Mouse (Mus musculus) heart, embryonic 15.5 days (tissue): ENCODE measurements at regions not wholly inside any gene's neighbourhood (a gene's known extent, or its start where the extent isn't known, plus 50 kb on each side); places are given as distances from the start of the nearest gene placed in this dataset.

Source experiments
- ATAC-seq: fragments of 200-750 bp; cut with Nextera tagmentation; replicated peaks from 2 replicates; pipeline ENCODE4 v1.8.0; 2017; ENCODE audit warnings: low read depth, moderate TSS enrichment; ENCODE audit not compliant: insufficient number of reproducible peaks, insufficient read depth, low FRiP score
- H3K27ac ChIP-seq: fragments of 300-500 bp; sonication (generic); 2 replicates; pipeline ENCODE4 v1.5.1; 2015; ENCODE audit warnings: mild to moderate bottlenecking, inconsistent platforms
- H3K27me3 ChIP-seq: fragments of 300-500 bp; sonication (generic); 2 replicates; pipeline ENCODE4 v1.6.1; 2015; ENCODE audit warnings: inconsistent platforms
- H3K36me3 ChIP-seq: fragments of 300-500 bp; sonication (generic); 2 replicates; pipeline ENCODE4 v1.6.1; 2015; ENCODE audit warnings: mild to moderate bottlenecking, inconsistent platforms
- H3K4me1 ChIP-seq: fragments of 300-500 bp; sonication (generic); replicated peaks from 2 replicates; pipeline ENCODE4 v1.6.1; 2015; ENCODE audit warnings: inconsistent platforms
- H3K4me2 ChIP-seq: fragments of 300-500 bp; sonication (generic); 2 replicates; pipeline ENCODE4 v1.6.1; 2015; ENCODE audit warnings: inconsistent platforms, mild to moderate bottlenecking, moderate library complexity
- H3K4me3 ChIP-seq: fragments of 300-500 bp; sonication (generic); 2 replicates; pipeline ENCODE4 v1.5.1; 2015; ENCODE audit warnings: mild to moderate bottlenecking, inconsistent platforms
- H3K9ac ChIP-seq: fragments of 300-500 bp; sonication (generic); 2 replicates; pipeline ENCODE4 v1.6.1; 2015; ENCODE audit warnings: mild to moderate bottlenecking, inconsistent platforms
- H3K9me3 ChIP-seq: fragments of 300-500 bp; sonication (generic); replicated peaks from 2 replicates; pipeline ENCODE4 v1.6.1; 2016; ENCODE audit warnings: inconsistent platforms
- WGBS: fragments of 180-500 bp; shearing (Covaris S2); methylation state at CpG from one replicate; pipeline ENCODE4 v1.1.7; 2015; ENCODE audit warnings: mixed read lengths; 5-methylcytosine and 5-hydroxymethylcytosine counted together

DNA sequence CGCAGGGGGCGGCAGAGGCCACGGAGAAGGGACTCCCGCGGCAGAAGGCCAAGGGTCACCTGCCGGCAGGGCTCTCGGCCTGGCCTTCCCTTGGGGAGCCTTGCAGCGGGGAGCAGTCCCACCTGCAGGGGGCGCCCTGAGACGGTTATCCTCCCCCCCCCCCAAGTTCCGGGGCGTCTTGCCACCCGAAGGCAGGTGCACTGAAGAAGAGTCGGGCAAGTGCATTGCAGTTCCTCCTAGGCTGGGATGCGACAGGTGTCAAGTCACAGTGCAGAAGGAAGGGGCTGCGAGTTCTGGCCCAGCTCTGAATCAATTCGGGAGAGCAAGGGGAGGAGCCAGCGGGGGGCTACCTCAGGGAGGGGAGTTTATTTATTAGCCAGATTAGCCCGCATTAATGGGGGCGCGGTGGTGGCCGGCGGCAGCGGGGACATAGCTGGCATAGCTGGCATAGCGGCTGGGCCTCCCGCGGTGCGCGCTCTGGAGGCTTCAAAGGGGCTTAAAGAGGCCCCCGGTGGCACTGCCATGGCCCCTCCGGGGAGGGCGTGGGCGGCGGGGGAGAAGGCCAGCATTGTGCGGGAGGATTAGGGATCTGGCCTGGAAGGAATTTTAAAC, 71.9 kb upstream of the 1600014C23Rik start:
- Histone ChIP-seq H3K4me1 (peaks cover 45% of the 10 kb centered on the region), H3K27ac (no peak overlapping the region), H3K9me3 (no peaks in the 10 kb centered on the region), H3K27me3 (peaks cover 72% of the 10 kb centered on the region), H3K36me3 (no peaks in the 10 kb centered on the region), H3K9ac (no peak overlapping the region), H3K4me3 (peak overlapping the region; percentile 13; the same call in 1 of the 2 replicates), H3K4me2 (peak overlapping the region; percentile 31; the same call in 1 of the 2 replicates)
- ATAC-seq: no peak
- WGBS: 10% methylated on average over 34 of the region's 35 CpGs

DNA sequence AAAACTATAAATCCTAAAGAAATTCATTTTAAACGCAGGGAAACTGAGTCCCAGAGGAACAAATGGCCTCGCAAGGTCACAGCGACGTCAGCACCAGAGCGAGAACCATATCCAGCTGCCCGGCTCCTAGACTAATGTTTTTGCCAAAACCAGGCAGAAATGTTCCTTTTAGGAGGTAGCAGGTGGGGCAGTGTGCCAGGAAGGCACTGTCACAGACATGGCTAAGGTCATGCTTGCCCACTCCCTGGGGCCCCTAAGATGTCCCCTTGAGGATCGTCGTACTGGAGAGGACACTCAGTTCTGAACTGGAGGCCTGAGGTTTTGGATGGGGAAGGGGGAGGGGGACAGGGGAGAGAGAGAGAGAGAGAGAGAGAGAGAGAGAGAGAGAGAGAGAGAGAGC, 69.7 kb upstream of the 1600014C23Rik start:
- no peak overlapping the region for H3K27ac ChIP-seq
- H3K9me3 ChIP-seq: no peaks in the 10 kb centered on the region
- ATAC-seq: no peak
- WGBS: 84% methylated on average over 8 of the region's 8 CpGs
- peaks cover 79% of the 10 kb centered on the region for H3K27me3 ChIP-seq
- no peaks in the 10 kb centered on the region for H3K36me3 ChIP-seq
- no peak overlapping the region for H3K4me2 ChIP-seq
- peaks cover 52% of the 10 kb centered on the region for H3K4me1 ChIP-seq
- no peak overlapping the region for H3K4me3 ChIP-seq
- H3K9ac ChIP-seq: no peak overlapping the region

DNA sequence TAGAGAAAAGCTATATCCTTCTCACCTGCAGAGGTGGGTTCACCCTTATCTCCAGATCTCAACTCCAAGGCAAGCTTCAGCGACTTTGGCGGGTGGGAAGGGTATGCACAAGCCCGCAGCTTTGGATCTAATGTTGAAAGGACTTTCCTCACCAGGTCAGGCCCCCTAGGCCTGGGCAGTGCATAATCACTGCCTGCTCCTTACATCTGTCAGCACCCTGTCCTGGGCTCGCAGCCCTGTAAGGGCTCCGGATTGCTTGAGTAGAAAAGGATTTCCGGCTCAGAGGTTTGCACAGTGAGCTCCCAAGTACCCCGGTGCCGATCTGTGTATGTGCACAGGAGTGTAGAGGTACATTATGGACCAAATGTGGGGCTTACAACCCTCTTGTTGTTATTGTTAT, 68.8 kb upstream of the 1600014C23Rik start:
- H3K9me3 ChIP-seq: no peaks in the 10 kb centered on the region
- WGBS: 31% methylated on average over 8 of the region's 8 CpGs
- peaks cover 49% of the 10 kb centered on the region for H3K4me1 ChIP-seq
- ATAC-seq: peak; percentile 74; the same call in 1 of the 2 replicates
- no peak overlapping the region for H3K9ac ChIP-seq
- H3K4me2 ChIP-seq: 0 out of 2 replicates have a peak overlapping the region, but pooled peaks have one; percentile 19
- peak overlapping the region; percentile 51 for H3K27ac ChIP-seq
- H3K36me3 ChIP-seq: no peaks in the 10 kb centered on the region
- no peak overlapping the region for H3K4me3 ChIP-seq
- H3K27me3 ChIP-seq: peaks cover 77% of the 10 kb centered on the region

DNA sequence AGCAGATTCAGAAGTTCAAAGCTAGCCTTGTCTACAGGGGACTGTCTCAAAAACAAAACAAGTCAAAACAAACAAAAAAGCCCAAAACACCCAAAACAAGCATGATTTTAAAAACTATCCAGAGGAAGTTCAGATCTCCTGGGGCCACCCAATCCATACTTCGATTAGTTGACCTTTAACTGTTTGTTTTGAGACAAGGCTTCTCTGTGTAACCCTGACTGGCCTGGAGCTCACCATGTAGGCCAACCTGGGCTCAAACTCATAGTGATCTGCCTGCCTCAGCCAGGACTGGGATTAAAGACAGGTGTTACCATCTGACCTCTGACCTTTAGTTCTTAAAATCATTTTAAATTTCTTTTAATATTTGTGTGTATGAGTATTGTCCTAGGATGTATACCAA, 66.1 kb upstream of the 1600014C23Rik start:
- Histone ChIP-seq H3K9me3 (no peaks in the 10 kb centered on the region), H3K4me1 (peaks cover 32% of the 10 kb centered on the region), H3K4me2 (no peak overlapping the region), H3K4me3 (no peak overlapping the region), H3K27ac (no peak overlapping the region), H3K27me3 (peaks cover 71% of the 10 kb centered on the region), H3K36me3 (no peaks in the 10 kb centered on the region), H3K9ac (no peak overlapping the region)
- 88% methylated on average over 1 of the region's 1 CpGs for WGBS
- ATAC-seq: no peak

DNA sequence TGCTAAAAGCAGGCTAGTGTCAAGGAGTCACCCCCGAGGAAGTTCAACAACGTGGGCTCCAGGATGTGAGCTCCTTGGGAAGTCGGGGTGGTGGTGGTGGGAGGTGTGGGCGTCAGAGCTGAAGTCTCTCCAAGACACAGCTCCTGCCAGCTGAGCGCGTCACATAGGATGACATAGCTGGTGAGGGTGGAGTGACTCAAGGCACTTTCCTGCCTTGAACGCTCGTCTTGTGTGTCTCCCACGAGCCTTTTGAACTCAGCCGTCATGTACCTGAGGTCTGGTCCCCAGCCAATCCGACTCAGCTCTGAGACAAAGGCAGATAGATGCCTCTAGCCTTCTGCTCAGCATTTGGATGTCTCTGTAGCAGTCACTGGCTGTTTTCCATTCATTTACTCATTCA, 65.4 kb upstream of the 1600014C23Rik start:
- peaks cover 30% of the 10 kb centered on the region for H3K4me1 ChIP-seq
- no peak overlapping the region for H3K4me3 ChIP-seq
- WGBS: 57% methylated on average over 11 of the region's 11 CpGs
- H3K27me3 ChIP-seq: peaks cover 64% of the 10 kb centered on the region
- ATAC-seq: no peak
- H3K36me3 ChIP-seq: no peaks in the 10 kb centered on the region
- no peak overlapping the region for H3K9ac ChIP-seq
- H3K27ac ChIP-seq: no peak overlapping the region
- H3K4me2 ChIP-seq: no peak overlapping the region
- no peaks in the 10 kb centered on the region for H3K9me3 ChIP-seq

DNA sequence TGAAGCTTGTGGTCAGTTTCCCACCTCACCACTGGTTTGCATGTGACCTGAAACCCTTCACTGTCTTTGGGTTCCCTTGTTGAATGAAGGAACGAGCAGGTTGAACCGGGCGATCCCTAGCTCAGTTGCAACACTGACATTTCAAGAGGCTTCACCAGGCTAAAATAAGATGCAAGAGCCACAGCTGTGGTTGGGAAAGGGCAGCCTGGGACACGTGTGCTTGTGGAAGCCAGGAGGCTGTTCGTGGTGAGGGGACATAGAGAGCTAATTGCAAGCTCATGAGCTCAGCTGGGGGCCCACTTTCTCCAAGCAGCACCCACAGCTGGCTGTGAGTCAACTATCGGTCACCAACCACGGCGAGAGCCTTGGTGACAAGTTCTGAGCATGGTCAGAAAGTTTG, 64.8 kb upstream of the 1600014C23Rik start:
- Histone ChIP-seq H3K9me3 (no peaks in the 10 kb centered on the region), H3K27me3 (peaks cover 58% of the 10 kb centered on the region), H3K9ac (no peak overlapping the region), H3K4me1 (peaks cover 25% of the 10 kb centered on the region), H3K36me3 (no peaks in the 10 kb centered on the region), H3K4me2 (no peak overlapping the region), H3K4me3 (no peak overlapping the region), H3K27ac (no peak overlapping the region)
- no peak for ATAC-seq
- 52% methylated on average over 8 of the region's 8 CpGs for WGBS

DNA sequence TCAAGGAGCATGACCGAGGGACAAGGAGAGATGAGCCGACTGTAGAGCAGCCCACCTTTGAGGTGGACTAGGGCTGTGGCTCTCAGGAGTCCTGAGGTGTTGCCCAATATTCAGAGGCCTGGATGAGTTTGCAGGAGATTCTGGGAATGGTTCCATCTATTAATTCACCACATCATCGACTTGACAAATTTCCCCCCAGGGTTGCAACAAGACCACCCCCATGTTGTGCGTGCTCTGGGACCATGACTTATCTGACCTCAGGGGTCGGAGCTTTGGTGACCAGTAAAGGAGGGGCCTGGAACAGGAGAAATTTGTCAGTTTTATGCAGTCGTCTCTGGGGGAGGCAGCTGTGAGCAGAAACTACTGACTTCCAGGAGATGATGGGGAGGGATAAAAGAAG, 63.5 kb upstream of the 1600014C23Rik start:
- no peak overlapping the region for H3K4me2 ChIP-seq
- H3K36me3 ChIP-seq: no peaks in the 10 kb centered on the region
- H3K27ac ChIP-seq: no peak overlapping the region
- 71% methylated on average over 6 of the region's 6 CpGs for WGBS
- no peak for ATAC-seq
- H3K27me3 ChIP-seq: peaks cover 60% of the 10 kb centered on the region
- no peak overlapping the region for H3K4me3 ChIP-seq
- H3K9me3 ChIP-seq: no peaks in the 10 kb centered on the region
- H3K9ac ChIP-seq: no peak overlapping the region
- peaks cover 13% of the 10 kb centered on the region for H3K4me1 ChIP-seq

DNA sequence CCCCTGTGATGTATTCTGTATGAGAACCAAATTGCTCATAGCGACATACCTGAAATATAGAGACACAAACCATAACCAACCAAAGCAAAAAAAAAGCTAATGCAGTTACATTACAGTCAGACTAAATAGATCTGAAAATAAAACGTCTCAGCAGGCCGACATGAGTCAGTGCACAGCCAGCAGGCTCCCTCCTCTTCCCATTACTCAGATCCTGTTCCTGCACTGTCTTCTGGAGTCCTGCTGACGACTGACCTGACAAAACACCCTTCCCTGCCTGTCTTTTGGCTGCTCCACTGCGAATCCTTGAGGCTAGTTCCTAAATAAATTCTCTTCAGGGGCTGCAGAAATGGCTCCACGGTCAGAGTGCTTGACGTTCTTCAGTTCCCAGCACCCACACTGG, 61.3 kb upstream of the 1600014C23Rik start:
- Histone ChIP-seq H3K27me3 (peaks cover 47% of the 10 kb centered on the region), H3K9me3 (no peaks in the 10 kb centered on the region), H3K4me1 (peaks cover 7% of the 10 kb centered on the region), H3K27ac (no peak overlapping the region), H3K9ac (no peak overlapping the region), H3K36me3 (no peaks in the 10 kb centered on the region), H3K4me2 (no peak overlapping the region), H3K4me3 (no peak overlapping the region)
- ATAC-seq: no peak
- WGBS: 74% methylated on average over 7 of the region's 7 CpGs

DNA sequence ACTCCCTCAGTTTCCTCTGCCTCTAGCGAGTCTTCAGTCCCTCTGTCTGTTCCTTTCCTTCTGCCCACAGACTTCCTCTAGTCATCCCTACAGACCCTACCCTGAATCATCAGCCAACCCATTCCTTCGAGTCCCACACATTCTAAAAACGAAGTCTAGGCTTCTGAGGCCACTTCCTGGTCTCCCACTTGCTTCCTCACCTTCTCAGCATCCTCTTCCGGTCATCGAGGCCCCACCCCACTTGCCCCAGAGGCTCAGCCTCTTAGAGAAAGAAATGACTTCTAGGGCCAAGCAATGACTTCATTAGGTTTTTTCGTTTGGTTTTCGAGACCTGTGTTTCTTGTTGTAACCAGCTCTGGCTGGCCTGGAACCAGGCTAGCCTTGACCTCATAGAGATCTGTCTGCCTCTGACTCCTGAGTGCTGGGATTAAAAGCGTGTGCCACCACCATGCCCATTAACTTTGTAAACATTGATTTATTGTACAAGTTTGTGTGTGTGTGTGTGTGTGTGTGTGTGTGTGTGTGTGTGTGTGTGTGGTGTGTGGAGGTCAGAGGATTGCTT, 57.4 kb upstream of the 1600014C23Rik start:
- Histone ChIP-seq H3K9ac (no peak overlapping the region), H3K9me3 (no peaks in the 10 kb centered on the region), H3K36me3 (no peaks in the 10 kb centered on the region), H3K4me2 (no peak overlapping the region), H3K4me3 (no peak overlapping the region), H3K27me3 (peaks cover 33% of the 10 kb centered on the region), H3K27ac (no peak overlapping the region), H3K4me1 (no peaks in the 10 kb centered on the region)
- WGBS: 64% methylated on average over 8 of the region's 8 CpGs
- no peak for ATAC-seq

DNA sequence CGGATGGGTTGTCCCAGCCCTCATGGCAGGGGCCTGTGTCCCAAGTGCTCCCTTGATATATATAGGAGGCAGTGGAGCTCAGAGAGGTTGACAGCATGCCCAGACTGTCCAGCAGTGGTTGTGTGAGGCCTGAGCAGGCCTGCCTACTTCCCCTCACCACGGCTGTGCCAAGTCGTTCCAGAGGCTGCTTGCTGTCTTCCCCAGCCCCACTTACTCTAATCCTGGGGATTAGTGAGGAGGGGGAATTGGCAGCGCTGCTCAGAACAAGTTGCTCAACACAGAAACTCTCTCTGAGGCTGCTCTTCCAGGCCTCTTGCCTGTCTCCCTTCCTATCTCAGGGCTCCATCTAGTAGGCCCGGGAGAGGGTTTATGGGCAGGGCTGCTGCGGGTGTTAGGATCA, 56.1 kb upstream of the 1600014C23Rik start:
- ATAC-seq: no peak
- no peak overlapping the region for H3K9ac ChIP-seq

DNA sequence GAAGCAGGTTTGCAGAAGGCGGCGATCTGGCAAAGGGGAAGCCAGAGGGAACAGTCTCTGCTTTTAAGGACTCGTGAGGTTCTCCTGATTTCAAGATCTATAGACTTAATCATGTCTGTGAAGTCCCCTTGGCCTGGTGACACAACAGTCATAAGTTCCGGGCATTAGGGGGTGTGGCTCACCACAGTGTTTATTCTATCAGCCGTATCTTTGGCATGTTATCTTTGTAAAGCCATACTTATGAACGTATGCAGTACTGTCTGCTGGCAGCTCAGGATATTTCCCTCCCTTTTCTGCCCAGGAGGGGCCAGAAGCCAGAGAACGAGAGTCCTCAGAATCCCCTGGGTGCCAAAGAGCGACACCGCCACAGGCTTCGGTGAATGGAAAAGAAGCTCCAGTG, 51.3 kb upstream of the 1600014C23Rik start:
- H3K4me2 ChIP-seq: no peak overlapping the region
- H3K27me3 ChIP-seq: peaks cover 33% of the 10 kb centered on the region
- H3K27ac ChIP-seq: no peak overlapping the region
- WGBS: 63% methylated on average over 10 of the region's 10 CpGs
- no peak overlapping the region for H3K4me3 ChIP-seq
- H3K9me3 ChIP-seq: no peaks in the 10 kb centered on the region
- no peaks in the 10 kb centered on the region for H3K36me3 ChIP-seq
- H3K4me1 ChIP-seq: no peaks in the 10 kb centered on the region
- ATAC-seq: no peak
- no peak overlapping the region for H3K9ac ChIP-seq

More for the DNA sequence above, 56.1 kb upstream of the 1600014C23Rik start:
- no peak overlapping the region for H3K4me3 ChIP-seq
- peaks cover 28% of the 10 kb centered on the region for H3K27me3 ChIP-seq
- H3K4me1 ChIP-seq: no peaks in the 10 kb centered on the region
- H3K4me2 ChIP-seq: no peak overlapping the region
- WGBS: 49% methylated on average over 6 of the region's 6 CpGs
- no peaks in the 10 kb centered on the region for H3K9me3 ChIP-seq
- H3K36me3 ChIP-seq: no peaks in the 10 kb centered on the region
- no peak overlapping the region for H3K27ac ChIP-seq

DNA sequence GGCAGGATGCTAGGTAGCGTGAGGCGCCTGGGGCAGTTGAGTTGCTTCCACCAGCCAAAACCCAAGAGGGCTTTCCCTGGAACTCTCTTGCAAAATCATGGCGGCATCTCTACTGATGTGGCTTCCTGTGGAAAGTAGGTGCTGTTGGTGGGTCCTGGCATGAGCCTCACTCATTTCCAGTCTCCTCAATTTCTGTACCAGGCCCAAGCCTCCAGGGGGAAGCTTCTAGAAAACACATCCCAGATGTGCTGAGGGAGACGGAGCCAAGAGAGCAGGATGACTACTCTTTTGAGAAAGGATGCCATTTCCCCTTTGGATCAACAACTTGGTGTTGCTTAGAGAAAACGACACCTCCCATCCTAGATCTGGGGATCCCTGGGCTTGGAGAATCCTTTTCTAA, 50.9 kb upstream of the 1600014C23Rik start:
- H3K27ac ChIP-seq: no peak overlapping the region
- H3K27me3 ChIP-seq: peaks cover 30% of the 10 kb centered on the region
- WGBS: 87% methylated on average over 5 of the region's 5 CpGs
- H3K9me3 ChIP-seq: no peaks in the 10 kb centered on the region
- H3K4me3 ChIP-seq: no peak overlapping the region
- no peaks in the 10 kb centered on the region for H3K4me1 ChIP-seq
- no peak overlapping the region for H3K9ac ChIP-seq
- no peak for ATAC-seq
- no peak overlapping the region for H3K4me2 ChIP-seq
- no peaks in the 10 kb centered on the region for H3K36me3 ChIP-seq
